Mouse (Mus musculus) liver, embryonic 14.5 days (tissue): ENCODE data around the gene Acat2.

Experiments used
- CTCF ChIP-seq: IDR thresholded peaks from 2 replicates; pipeline ENCODE4 v1.5.1; 2016; ENCODE audit warnings: antibody characterized with exemption, low read depth, control low read depth
- EP300 ChIP-seq: IDR thresholded peaks from 2 replicates; pipeline ENCODE4 v1.6.1; 2016; ENCODE audit warnings: antibody characterized with exemption, low read depth

DNA sequence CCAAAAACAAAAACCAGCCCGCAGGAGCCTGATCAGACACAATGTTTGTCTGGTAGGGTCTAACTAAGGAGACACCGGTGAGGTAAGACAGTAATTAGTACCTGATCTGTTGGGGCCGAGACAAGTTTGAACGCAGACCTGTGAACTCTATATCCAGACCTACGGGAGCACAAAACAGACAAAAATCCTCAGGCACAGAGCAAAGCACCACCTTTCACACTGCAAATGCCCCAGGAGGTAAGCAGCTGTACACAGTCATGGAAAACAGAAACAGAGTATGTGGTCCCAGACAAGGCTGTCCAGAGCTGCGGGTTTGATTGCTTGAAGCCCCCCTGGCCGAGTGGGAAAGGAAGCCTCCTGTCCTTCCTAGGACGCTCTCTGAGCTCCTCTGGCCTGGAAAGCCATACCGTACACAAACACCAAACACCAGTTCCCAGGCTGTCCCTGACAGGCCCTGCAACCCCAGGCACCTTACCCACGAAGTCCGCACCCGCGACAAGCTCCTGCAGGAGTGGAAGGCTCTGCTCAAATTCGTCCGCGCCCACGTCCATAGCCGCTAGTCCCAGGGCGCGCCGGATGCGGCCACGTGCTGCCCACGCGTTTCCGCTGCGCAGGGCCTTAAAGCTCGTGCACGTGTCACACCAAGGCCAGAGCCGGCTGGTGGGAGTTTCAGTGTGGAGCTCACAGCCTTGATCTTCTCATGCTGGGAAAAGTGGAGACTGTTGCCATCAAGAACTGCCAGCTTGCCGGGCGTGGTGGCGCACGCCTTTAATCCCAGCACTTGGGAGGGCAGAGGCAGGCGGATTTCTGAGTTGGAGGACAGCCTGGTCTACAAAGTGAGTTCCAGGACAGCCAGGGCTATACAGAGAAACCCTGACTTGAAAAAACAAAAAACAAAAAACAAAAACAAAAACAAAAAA is 50.9 kb downstream of the Acat2 start, which contains the start of gene Pnldc1:
- TF ChIP-seq CTCF (no peak), EP300 (no peak)
